Mouse (Mus musculus) naive thymus-derived CD4-positive, alpha-beta T cell, adult 2 months (primary cell): ENCODE data around the gene Got1.

Source experiments
- DNase-seq: peaks from one replicate; pipeline ENCODE4 v3.0.0-alpha.2; 2011; ENCODE audit warnings: low read depth

Gene Got1

DNA sequence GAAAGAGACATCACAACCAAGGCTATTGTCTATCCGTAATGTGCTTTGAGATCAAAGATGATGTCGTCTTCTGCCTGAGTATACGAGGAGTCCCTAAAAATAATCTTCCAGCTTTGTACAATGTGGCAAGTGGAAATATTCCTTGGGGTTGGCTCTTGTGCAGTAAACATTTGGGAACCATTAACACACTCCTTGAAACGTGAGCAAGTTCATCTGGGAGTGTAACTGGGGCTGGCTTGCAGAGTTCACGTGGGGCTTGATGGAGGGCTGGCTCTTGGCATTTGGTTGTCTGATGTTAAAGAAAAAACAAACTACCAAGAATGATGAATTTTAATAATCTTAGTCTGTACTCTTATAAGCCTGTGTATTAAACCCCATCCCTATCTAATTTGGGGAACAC, 45.0 kb downstream of the Got1 start:
- DNase-seq = no peak

DNA sequence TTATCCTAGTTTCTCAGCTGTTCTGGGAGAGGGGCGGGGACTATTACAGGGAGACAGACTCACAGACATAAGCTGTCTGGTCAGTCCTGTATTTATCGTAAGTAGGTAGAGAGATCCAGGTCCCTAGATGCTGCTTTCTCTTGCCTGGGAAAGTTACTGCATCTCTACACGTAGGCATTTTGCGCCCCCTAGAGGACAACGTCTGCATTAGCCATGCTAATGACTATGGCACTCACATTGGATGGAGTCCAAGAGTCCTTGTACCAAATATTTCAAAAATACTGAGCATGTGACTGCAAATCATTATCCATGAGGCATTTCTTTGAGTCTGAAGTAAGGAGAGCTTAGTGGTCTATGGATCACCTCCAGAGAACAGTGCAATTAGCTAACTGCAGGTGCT, 45.5 kb downstream of the Got1 start:
- DNase-seq = peak; percentile 60

GRCm38 (mm10) chr19:43477436-43477835, 47.0 kb downstream of the Got1 start:
- DNase-seq = no peak

DNA sequence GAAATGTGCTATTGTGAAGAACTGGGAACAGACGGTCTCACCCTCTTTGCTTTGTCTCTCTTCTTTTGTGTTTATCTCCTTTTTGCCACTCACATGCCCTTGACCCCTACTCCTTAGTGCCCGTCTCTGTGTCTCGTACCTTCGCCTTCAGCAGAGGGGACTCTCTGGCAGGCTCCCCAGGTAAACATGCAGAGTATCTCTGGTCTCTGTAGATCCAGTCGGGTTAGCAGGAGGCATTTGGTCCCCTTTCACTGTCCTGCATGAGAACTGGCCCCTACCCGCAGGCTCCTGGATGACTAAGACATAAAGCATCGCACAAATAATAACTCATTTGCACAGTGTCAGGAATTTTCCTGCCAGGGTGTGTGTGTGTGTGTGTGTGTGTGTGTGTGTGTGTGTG, 48.3 kb downstream of the Got1 start:
- DNase-seq = no peak

DNA sequence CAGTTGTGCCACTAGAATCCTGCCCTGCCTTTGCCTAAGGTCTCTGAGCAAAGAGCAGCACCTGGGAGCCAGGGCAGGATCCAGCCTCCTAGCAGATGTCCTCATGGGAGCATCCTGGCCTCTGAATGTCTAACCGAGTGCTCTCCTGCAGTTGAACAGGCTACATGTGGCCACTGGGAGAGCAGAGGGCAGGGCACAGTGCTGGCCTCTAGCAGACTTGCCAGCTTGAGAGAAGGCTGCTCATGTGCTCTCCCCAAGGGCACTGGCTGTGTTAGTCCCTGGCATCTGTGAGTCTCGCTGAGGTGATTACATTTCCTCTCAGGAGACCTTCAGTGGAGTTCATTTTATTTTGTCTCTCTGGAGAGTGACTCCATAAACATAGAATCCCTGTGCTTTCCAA, 48.8 kb downstream of the Got1 start:
- no peak for DNase-seq

- DNase-seq = no peak
Observed at GRCm38 (mm10) chr19:43472781-43473180, 51.6 kb downstream of the Got1 start.

DNA sequence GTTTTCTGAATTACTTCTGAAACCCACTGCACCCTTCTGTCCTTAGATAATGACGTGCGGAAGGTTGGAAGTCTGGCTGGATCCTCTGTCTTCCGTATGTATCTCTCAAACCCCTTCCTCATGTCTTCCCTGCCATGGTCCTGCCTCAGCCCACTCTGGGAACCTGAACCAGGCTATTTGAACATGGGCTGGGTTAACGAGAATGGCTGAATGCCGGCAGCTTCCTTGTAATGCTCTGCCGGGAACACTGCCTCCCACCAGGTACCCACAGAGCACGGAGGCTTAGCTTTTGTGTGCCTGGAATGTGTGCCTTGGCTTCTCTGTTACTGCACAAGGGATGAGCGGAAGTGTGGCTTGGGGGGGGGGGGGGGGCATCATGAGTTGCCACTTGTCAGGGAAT, 52.1 kb downstream of the Got1 start:
- no peak for DNase-seq

DNA sequence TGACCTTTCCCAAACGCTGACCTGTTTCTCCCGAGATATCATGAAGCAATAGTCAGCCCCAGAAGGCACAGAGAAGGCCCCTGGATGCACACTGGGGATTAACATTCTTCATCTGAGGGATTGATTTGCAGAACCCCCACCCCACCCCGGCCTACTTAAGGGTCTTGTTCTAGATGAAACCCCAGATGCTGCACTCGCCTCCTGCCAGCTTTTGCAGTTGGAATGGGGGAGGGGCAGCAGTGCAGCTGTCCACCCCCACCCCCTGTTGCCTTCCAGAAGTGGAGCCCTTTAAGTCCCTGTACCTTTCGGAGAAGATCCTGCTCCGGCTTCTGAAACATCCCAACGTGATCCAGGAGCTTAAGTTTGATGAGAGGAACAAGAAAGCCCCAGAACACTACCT, 55.1 kb downstream of the Got1 start:
- DNase-seq = no peak

GRCm38 (mm10) chr19:43467927-43468685, 56.3 kb downstream of the Got1 start:
- no peak for DNase-seq

- DNase-seq = no peak
Observed at GRCm38 (mm10) chr19:43465601-43466255, 58.7 kb downstream of the Got1 start.

DNA sequence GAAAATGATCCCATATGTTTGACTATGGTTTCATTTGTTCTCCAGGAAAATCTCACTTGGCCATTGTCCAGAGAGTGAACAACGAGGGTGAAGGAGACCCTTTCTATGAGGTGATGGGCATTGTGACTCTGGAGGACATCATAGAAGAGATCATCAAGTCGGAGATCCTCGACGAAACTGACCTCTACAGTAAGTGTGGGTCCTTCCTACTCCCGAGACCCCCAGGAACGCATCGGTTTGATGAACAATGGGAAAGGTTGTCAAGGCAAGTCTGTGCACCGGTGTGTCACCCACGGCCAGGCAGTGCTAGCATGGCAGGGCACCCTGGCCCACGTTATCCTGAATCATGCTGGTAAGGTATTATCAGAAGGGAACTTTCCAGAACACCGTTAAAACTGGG, 59.3 kb downstream of the Got1 start:
- DNase-seq = no peak

DNA sequence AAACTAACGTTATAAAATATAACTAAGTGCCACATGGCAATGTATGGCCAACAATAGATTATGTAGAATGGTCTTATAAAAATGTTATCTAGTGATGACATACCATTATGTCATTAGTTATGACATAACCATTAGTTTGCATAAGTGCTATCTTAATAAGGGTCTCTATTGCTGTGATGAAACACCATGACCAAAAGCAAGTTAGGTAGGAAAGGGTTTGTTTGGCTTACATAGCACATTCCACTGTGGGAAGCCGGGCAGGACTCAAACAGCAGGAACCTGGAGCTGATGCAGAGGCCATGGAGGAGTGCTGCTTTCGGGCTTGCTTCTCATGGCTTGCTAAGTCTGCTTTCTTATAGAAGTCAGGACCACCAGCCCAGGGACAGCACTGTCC, 60.1 kb downstream of the Got1 start:
- DNase-seq = no peak

- DNase-seq = no peak
Observed at GRCm38 (mm10) chr19:43463546-43464293, 60.7 kb downstream of the Got1 start.

DNA sequence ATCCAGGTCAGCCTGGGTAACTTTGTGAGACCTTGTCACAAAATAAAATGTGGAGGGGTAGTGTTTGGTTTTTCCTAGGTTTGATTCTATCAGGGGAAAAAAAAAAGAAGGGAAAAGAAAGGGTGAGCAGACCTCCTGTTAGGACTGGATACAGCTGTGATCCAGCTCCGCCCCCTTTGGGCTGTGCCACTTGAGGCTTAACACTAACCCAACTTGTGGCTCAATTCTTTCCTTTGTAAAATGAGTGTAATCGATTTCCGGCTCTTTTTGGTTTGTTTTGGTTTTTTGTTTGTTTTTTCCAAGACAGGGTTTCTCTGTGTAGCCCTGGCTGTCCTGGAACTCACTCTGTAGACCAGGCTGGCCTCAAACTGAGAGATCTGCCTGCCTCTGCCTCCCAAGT, 62.3 kb downstream of the Got1 start:
- no peak for DNase-seq

DNA sequence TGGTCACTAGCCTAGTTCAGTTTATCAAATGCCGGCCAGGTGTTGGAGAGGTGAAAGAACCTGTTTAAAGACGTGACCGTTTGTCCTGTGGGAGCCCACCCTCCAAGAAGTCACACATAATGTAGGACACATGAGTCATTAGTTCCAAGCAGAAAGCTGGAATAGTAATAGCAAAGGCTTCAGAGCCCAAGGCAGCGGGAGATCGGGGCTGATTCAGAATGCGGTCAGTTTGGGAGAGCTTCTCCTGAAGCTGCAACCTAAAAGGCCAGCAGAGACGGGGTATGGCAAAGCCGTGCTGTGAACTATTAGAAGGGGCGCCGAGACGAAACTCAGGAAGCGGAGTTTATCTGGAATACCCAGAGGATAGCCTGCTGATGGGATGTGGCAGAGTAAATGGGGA, 63.9 kb downstream of the Got1 start:
- no peak for DNase-seq

DNA sequence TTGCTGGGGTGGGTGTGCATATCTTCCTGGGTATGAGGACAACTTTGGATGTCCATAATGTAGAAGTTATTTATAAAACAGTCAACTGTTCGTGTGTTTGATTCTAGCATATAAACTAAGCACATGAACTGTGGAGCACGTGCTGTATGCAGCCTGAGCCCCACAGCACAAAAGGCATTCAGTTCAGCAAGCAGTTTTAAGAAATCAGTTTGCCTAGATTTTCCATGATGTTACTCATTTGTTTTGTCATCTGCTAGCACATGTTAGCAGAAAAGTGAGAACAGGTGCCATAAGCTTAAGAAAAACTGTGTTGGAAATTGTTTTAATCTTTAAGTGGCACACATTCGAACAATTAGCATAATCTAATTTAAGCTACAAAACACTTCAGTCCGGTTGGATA, 64.5 kb downstream of the Got1 start:
- DNase-seq = no peak

DNA sequence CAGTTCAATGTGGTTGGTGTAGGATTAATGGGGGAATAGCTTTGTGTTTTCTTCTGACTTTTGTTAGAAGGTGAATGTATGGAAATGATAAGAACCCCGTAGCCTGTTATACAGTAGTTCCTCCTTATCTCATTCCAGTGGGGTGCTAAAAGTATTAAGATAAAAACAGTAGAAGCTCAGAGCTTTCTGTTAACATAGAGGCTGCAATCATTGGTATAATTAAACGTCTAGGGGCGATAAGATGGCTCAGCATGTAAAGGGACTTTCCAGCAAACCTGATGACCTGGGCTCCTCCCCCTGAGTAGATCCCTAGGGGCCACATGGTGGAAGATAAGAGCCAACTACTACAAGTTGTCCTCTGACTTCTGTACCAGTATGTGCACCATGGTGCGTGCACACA, 71.4 kb downstream of the Got1 start:
- no peak for DNase-seq

GRCm38 (mm10) chr19:43452176-43452575, 72.2 kb downstream of the Got1 start:
- DNase-seq = no peak

- no peak for DNase-seq
Observed at GRCm38 (mm10) chr19:43451563-43451962, 72.8 kb downstream of the Got1 start.
